Mouse (Mus musculus) kidney, adult 2 months (tissue): Measurements from ENCODE around the gene Arl15.

Experiments
- CTCF ChIP-seq: fragments of 200-500 bp; conservative IDR thresholded peaks from 2 replicates; pipeline ENCODE4 v1.5.1; 2011; ENCODE audit warnings: low read depth, mild to moderate bottlenecking, control low read depth, low read length, moderate library complexity, mixed read lengths; ENCODE audit not compliant: insufficient read depth, insufficient read length
- POLR2A ChIP-seq: fragments of 200-500 bp; IDR thresholded peaks from one replicate; pipeline ENCODE4 v1.6.1; 2011; ENCODE audit warnings: low read depth, low read length, control low read depth

- TF ChIP-seq POLR2A = no peak
- no peak for TF ChIP-seq CTCF
Observed at GRCm38 (mm10) chr13:113986864-113987562, 192.7 kb downstream of the Arl15 start.
